Mouse (Mus musculus) MN1 (cell line): Measurements from ENCODE around the gene Synpo2l.

Experiments used
- DNase-seq: peaks from one replicate; pipeline ENCODE4 v3.0.0-alpha.2; 2016; ENCODE audit warnings: low spot score

The Synpo2l gene

GRCm38 (mm10) chr14:20681742-20682141 is 13.6 kb upstream of the Synpo2l start:
- DNase-seq, result no peak

- DNase-seq, result no peak
Observed at GRCm38 (mm10) chr14:20677906-20678305, 9.8 kb upstream of the Synpo2l start.

DNA sequence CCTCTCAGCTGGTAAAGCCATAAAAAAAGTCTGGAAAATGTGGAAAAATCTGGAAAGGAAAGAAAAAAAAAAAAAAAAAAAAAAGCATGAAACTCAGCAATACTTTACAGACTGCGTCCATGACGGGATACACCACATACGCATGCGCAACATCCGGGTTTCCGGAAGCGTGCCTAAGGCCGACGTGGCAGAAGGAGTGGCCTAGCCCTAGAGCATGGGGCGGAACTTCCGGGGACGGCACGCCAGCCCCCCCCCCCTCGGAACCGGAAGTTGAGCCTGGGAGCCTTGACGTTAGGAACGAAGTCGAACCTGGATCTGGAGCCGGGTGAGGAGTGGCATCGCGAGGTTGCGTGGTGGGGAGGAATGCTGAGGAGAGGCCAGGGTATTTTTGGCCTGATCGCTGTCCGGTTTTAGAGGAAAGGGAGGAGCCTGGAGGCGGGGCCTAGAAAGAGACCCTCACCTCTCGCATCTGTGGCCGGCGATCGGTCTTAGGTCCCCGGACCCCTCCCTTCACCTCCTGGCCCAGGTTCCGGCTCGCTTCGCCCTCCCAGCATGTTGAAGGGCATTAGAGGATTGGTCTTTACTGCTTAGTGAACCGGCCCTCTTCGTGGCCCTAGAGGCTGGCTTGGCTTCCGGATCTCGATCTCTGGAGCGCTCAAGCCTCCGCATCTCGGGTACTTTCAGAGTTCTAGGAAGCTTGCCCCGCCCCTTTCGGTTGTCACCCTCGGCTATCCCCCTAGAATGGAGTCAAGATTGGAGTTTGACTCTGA is 6.1 kb upstream of the Synpo2l start, which contains the start of gene Sec24c:
Sec24c (plus strand) TSS at position 245 of the 770 bp plus-strand sequence.
- DNase-seq, result peak; percentile 98

DNA sequence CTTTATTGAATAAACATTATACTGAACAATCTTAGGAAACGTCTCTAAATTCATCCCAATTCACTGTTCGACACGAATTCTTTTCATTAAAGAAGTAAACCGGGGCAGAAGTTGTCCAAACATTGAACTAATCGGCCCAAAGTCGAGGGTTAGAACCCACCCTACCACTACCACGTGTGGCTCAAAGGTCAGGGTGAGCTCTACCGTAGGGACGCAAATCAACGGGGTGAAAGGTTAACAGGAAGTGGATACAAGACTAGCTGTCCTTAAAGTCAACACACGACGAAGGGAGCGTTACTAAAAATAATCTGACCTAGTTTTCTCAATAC is 5.5 kb upstream of the Synpo2l start:
- no peak for DNase-seq

DNA sequence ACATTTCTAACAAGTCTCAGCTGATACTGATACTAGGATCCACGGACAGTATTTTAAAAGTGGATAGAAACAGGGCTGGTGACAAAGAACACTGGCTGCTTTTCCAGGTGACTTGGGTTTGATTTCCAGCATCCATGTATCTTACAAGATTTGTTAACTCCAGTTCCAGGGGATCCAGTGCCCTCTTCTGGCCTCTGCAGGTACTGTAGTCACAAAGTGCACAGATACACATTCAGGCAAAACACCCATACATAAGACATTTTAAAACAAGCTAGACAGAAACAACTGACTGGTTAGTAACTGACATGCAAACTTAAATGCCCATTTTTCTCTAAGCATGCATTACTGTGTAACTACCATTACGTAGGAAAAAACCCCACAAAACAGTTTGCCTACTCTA is 4.8 kb upstream of the Synpo2l start:
- peak; percentile 45 for DNase-seq

DNA sequence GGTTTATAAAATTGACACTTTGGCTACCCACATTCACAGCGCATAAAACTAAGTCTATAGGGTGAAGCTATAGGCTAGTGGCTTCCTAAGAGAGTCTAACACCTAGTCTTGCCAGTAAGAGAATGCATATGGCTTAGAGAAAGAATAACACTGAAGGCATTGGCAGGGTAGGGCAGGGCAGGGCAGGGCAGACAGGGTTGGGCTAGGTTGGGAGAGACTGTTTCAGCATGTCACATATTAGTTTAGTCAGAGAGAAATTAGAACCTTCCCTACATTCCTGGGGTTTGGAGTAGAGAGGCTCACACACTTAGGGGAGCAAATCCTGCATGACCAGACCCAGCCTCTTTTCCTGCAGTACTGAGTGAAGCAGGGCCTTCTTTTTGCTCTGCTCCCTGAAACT is 685 bp downstream of the Synpo2l start:
- DNase-seq, result no peak

DNA sequence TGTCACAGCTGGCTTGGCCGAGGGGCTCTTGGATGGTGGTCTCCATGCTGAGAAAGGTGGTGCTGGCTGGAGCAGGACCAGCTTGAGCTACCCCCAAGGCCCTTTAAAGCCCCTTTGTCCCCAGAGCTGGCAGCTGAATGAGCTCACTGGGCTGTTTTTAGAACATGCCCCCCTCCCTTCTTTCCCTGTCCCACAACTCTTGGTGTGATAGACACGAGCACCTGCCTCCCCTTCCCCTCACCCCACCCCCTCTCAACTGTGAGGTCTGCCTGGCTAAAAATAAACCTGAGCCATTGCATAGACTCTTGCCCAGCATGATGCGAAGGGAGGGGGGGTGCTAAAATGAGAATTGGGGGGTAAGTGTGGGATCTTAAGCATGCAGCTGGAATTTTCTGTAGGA is 3.7 kb downstream of the Synpo2l start:
- DNase-seq, result no peak

- DNase-seq, result no peak
Observed at GRCm38 (mm10) chr14:20663601-20664000, 4.6 kb downstream of the Synpo2l start.

- DNase-seq, result no peak
Observed at GRCm38 (mm10) chr14:20662740-20663139, 5.4 kb downstream of the Synpo2l start.

DNA sequence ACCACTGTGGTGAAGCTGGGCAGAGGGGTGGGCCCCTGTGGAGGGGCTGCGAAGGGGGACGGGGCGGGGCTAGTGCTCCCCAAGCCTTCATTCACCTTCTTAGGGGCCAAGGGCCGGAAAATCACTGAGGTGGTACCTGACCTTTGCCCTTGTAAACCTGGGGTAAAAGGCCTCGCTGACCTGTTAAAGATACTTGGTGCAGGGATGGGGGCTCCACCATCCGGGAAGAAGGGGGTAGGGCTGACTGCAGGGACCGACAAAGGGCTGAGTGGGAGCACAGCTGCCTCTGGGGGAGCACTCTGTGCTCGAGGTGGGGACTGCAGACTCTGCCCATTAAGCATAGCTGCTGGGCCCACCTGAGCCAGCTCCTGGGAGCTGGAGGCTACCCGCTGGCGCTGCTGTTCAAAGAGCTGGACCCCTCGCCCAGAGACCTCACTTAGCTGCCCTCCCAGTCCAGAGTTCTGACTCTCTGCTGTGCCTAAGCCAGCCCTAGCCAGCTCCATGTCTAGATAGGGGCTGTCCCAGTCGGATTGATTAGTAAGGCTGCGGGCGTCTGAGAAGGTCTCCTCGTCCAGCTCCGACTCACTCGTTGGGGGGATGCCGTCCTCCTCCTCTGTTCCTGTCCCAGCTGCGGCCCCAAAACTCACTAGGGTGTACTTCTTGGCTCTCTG is 6.4 kb downstream of the Synpo2l start:
- no peak for DNase-seq

- peak; percentile 95 for DNase-seq
Observed at GRCm38 (mm10) chr14:20660827-20661660, 7.1 kb downstream of the Synpo2l start.

- no peak for DNase-seq
Observed at GRCm38 (mm10) chr14:20659687-20660086, 8.5 kb downstream of the Synpo2l start.

GRCm38 (mm10) chr14:20658902-20659301 is 9.3 kb downstream of the Synpo2l start:
- DNase-seq, result no peak

- DNase-seq, result peak; percentile 58
Observed at GRCm38 (mm10) chr14:20658326-20658725, 9.8 kb downstream of the Synpo2l start.

- no peak for DNase-seq
Observed at GRCm38 (mm10) chr14:20656361-20656760, 11.8 kb downstream of the Synpo2l start, which contains the start of gene Myoz1. Myoz1 (minus strand) TSS chr14:20656540.

GRCm38 (mm10) chr14:20655731-20656130 is 12.4 kb downstream of the Synpo2l start:
- no peak for DNase-seq

- no peak for DNase-seq
Observed at GRCm38 (mm10) chr14:20654690-20655421, 13.3 kb downstream of the Synpo2l start.

DNA sequence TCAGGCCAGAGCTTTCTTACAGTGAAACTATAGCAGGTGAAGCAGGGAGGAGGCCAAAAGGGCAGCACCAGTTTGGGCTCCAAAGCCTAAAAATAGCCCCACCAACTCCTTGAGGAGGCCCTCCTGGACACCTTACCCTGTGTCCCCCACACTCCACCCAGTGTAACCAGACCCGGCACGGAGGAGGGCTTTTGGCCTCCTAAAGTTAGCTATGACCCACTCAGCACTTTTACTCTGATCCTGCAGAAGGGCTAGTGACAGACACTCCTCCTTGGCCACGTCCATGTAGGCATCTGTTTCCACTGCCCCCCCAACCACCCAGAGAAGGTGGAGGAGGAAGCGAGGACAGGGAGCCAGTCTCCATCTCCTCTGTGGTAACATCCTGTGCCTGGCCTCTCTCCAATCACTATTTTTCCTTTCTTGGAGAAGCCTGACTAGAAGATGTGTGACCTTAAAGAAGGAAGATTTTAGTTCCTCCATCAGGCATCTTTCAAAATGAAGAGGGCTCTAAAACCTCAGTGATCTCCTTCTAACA is 16.4 kb downstream of the Synpo2l start:
- DNase-seq, result no peak

GRCm38 (mm10) chr14:20651000-20651399 is 17.2 kb downstream of the Synpo2l start:
- no peak for DNase-seq

- no peak for DNase-seq
Observed at GRCm38 (mm10) chr14:20646381-20646780, 21.8 kb downstream of the Synpo2l start.

- no peak for DNase-seq
Observed at GRCm38 (mm10) chr14:20645547-20645946, 22.6 kb downstream of the Synpo2l start.

DNA sequence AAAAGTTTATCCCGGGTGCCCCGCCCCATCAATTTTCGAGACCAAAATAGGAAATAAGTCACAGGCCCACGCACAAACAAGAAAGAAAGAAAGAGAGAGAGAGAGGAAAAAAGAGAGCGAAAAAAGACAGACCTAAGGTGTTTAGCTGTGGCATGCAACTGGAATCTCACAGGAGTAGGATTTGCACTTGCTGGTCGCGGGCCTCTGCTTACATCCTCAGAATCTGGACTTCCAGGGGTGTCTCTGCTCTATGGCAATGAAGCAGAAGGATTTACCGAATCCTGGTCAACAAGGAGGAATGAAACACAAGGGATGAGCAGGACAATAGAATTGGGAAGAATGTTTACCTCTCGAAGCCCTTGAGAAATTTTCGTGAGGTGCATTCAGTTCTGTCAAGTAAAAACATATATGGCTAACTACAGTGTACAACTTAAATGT is 26.7 kb downstream of the Synpo2l start:
- DNase-seq, result no peak
